Mouse (Mus musculus) bone marrow macrophage, adult 2 months (primary cell): Measurements from ENCODE around the gene Scrg1.

Experiments used
- CTCF ChIP-seq: IDR thresholded peaks from 2 replicates; pipeline ENCODE4 v1.5.1; 2012; ENCODE audit warnings: low read depth, mild to moderate bottlenecking, low read length, moderate library complexity
- POLR2A ChIP-seq: IDR thresholded peaks from 2 replicates; pipeline ENCODE4 v1.6.1; 2012; ENCODE audit warnings: mild to moderate bottlenecking, low read depth, low read length, borderline replicate concordance

DNA sequence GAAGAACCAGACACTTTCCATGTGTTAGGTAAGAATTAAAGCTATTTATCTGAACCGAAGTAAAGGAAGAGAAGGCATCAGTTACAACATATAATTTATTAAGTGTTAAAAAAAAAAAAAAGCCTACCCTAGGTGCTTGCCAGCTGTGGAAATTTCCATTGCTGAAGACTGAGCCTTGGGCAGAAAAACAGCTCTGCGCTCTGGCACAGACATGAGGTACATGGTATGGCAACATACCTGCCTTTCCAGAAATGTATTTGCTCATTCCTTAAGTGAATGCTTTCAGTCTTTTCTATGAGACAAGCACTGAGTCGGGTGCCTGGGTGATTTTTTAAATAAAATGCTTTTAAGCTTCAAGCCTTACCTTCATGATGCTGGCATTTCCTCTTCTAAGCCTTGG is 2.2 kb downstream of the Scrg1 start:
- TF ChIP-seq CTCF (no peak), POLR2A (no peak)
